In the genomic region with DNA sequence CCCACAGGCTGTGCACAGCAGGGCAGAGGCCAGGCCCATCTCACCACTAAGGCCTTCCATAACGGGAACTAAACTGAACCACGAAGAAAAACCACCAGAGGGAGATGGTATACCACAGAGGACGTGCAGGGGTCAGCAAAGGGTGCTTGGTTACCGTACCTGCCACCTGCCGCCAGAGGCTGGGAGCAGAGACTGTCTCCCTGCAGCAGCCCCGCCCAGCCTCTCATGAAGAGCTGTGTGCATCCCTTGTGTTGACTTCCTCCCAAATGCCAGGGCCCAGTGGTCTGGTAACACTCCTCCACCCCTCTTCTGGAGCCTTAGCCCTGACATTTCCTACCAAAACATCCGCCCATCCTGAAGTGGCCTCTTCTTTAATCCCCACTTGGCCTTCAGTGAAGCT, we compare ENCODE assay signal across 8 mouse cellular contexts. TPM values are rescaled to one million over a fixed set of nuclear protein-coding genes. Genes with fewer than 3 reads are reported as not detected.
DNase-seq lines count a peak whose midpoint lies in the region; ATAC-seq and TF ChIP-seq lines count a peak whose summit lies in the region.

No protein-coding gene starts in this region.

- H3K79me2 ChIP-seq in liver, adult 2 months (ENCODE audit: control insufficient read depth, insufficient read depth, low read length), result peaks cover 50% of the 10 kb centered on the region

- no peak; the same call in 1 of the 2 replicates for TF ChIP-seq CTCF in liver, adult 2 months (IDR thresholded peaks at IDR 0.05; ENCODE audit: low read depth, low read length)

- no peak for ATAC-seq in liver, embryonic 11.5 days (replicated peaks; ENCODE audit: low FRiP score)
- no peak for ATAC-seq in embryonic facial prominence, embryonic 11.5 days (replicated peaks; ENCODE audit: insufficient number of reproducible peaks, low FRiP score, low TSS enrichment, low read depth)
- no peak for ATAC-seq in hindbrain, embryonic 13.5 days (ENCODE audit: low FRiP score)
- no peak for ATAC-seq in midbrain, embryonic 16.5 days
- no peak for ATAC-seq in erythroid progenitor cell, adult 5-6 weeks (replicated peaks; ENCODE audit: low FRiP score, poor library complexity, severe bottlenecking)

- peaks cover 57% of the 10 kb centered on the region for H3K4me1 ChIP-seq in liver, adult 2 months (ENCODE audit: control insufficient read depth, insufficient read depth, low read length)
- H3K4me1 ChIP-seq in liver, embryonic 11.5 days (replicated peaks; ENCODE audit: control insufficient read depth, insufficient read depth, low read length), result peaks cover 48% of the 10 kb centered on the region
- peaks cover 13% of the 10 kb centered on the region for H3K4me1 ChIP-seq in embryonic facial prominence, embryonic 11.5 days (ENCODE audit: control insufficient read depth, insufficient read depth, low read length)
- peaks cover 92% of the 10 kb centered on the region for H3K4me1 ChIP-seq in hindbrain, embryonic 13.5 days (replicated peaks)
- peaks cover 67% of the 10 kb centered on the region for H3K4me1 ChIP-seq in midbrain, embryonic 16.5 days (ENCODE audit: control insufficient read depth, insufficient read depth, low read length)

- WGBS in liver, adult 2 months, result 49% methylated on average over 7 of the region's 7 CpGs
- 47% methylated on average over 7 of the region's 7 CpGs for WGBS in liver, embryonic 11.5 days
- WGBS in embryonic facial prominence, embryonic 11.5 days, result 41% methylated on average over 7 of the region's 7 CpGs
- 55% methylated on average over 7 of the region's 7 CpGs for WGBS in hindbrain, embryonic 13.5 days
- WGBS in midbrain, embryonic 16.5 days, result 33% methylated on average over 7 of the region's 7 CpGs

- no peak overlapping the region for H3K4me3 ChIP-seq in liver, adult 2 months (ENCODE audit: insufficient read depth, low read depth, low read length)
- no peak overlapping the region for H3K4me3 ChIP-seq in liver, embryonic 11.5 days (ENCODE audit: low read depth, low read length)
- no peak overlapping the region for H3K4me3 ChIP-seq in embryonic facial prominence, embryonic 11.5 days (ENCODE audit: low read depth, low read length)
- H3K4me3 ChIP-seq in hindbrain, embryonic 13.5 days, result no peak overlapping the region
- H3K4me3 ChIP-seq in midbrain, embryonic 16.5 days (ENCODE audit: low read depth, low read length), result no peak overlapping the region

- no peak for DNase-seq in liver, adult 2 months (ENCODE audit: extremely low read depth, low read depth, low spot score)
- no peak for DNase-seq in liver, embryonic 11.5 days (ENCODE audit: low spot score)
- DNase-seq in embryonic facial prominence, embryonic 11.5 days (ENCODE audit: low spot score), result no peak
- no peak for DNase-seq in retina, embryonic 14.5 days (ENCODE audit: low spot score)
- no peak for DNase-seq in thymus, postnatal 25 days

- H3K9ac ChIP-seq in liver, adult 2 months (ENCODE audit: low read depth, low read length), result peak overlapping the region; percentile 27; the same call in 1 of the 2 replicates
- H3K9ac ChIP-seq in liver, embryonic 11.5 days (ENCODE audit: low read depth, low read length), result no peak overlapping the region
- peak overlapping the region; percentile 14; the same call in 1 of the 2 replicates for H3K9ac ChIP-seq in embryonic facial prominence, embryonic 11.5 days (replicated peaks; ENCODE audit: low read length)
- peak overlapping the region; percentile 98 for H3K9ac ChIP-seq in hindbrain, embryonic 13.5 days
- peak overlapping the region; percentile 18; the same call in 1 of the 2 replicates for H3K9ac ChIP-seq in midbrain, embryonic 16.5 days (ENCODE audit: low read depth, low read length)

- H3K9me3 ChIP-seq in liver, embryonic 11.5 days (ENCODE audit: control insufficient read depth, low read length), result no peaks in the 10 kb centered on the region
- H3K9me3 ChIP-seq in embryonic facial prominence, embryonic 11.5 days (replicated peaks; ENCODE audit: control insufficient read depth, low read length), result no peaks in the 10 kb centered on the region
- H3K9me3 ChIP-seq in hindbrain, embryonic 13.5 days, result no peaks in the 10 kb centered on the region
- H3K9me3 ChIP-seq in midbrain, embryonic 16.5 days (replicated peaks; ENCODE audit: control insufficient read depth, low read length, poor library complexity, severe bottlenecking), result no peaks in the 10 kb centered on the region

- TF ChIP-seq POLR2A in liver, adult 2 months (IDR thresholded peaks at IDR 0.05; ENCODE audit: extremely low read depth, insufficient read depth, low read length), result no peak

- no peaks in the 10 kb centered on the region for H3K36me3 ChIP-seq in liver, adult 2 months (ENCODE audit: control insufficient read depth, insufficient read depth, low read length)
- no peaks in the 10 kb centered on the region for H3K36me3 ChIP-seq in liver, embryonic 11.5 days (ENCODE audit: control insufficient read depth, insufficient read depth, low read length)
- H3K36me3 ChIP-seq in embryonic facial prominence, embryonic 11.5 days (replicated peaks; ENCODE audit: control insufficient read depth, insufficient read depth, low read depth, low read length), result no peaks in the 10 kb centered on the region; the same call in 1 of the 2 replicates
- no peaks in the 10 kb centered on the region for H3K36me3 ChIP-seq in hindbrain, embryonic 13.5 days
- no peaks in the 10 kb centered on the region for H3K36me3 ChIP-seq in midbrain, embryonic 16.5 days (ENCODE audit: control insufficient read depth, insufficient read depth, low read length)

- peak overlapping the region; percentile 98 for H3K27ac ChIP-seq in liver, adult 2 months (replicated peaks; ENCODE audit: insufficient read depth, low read depth, low read length)
- no peak overlapping the region for H3K27ac ChIP-seq in liver, embryonic 11.5 days (ENCODE audit: low read depth, low read length)
- no peak overlapping the region for H3K27ac ChIP-seq in embryonic facial prominence, embryonic 11.5 days (replicated peaks; ENCODE audit: low read depth, low read length)
- peak overlapping the region; percentile 66 for H3K27ac ChIP-seq in hindbrain, embryonic 13.5 days
- no peak overlapping the region for H3K27ac ChIP-seq in midbrain, embryonic 16.5 days (ENCODE audit: low read length)

- no peak overlapping the region for H3K4me2 ChIP-seq in liver, embryonic 11.5 days
- no peak overlapping the region for H3K4me2 ChIP-seq in embryonic facial prominence, embryonic 11.5 days (ENCODE audit: low read depth, low read length)
- H3K4me2 ChIP-seq in hindbrain, embryonic 13.5 days, result peak overlapping the region; percentile 88
- peak overlapping the region; percentile 13; the same call in 1 of the 2 replicates for H3K4me2 ChIP-seq in midbrain, embryonic 16.5 days (ENCODE audit: low read length)

- no peaks in the 10 kb centered on the region for H3K27me3 ChIP-seq in liver, adult 2 months (ENCODE audit: control insufficient read depth, insufficient read depth, low read length)
- peaks cover 30% of the 10 kb centered on the region for H3K27me3 ChIP-seq in liver, embryonic 11.5 days (replicated peaks; ENCODE audit: control insufficient read depth, insufficient read depth, low read length)
- H3K27me3 ChIP-seq in embryonic facial prominence, embryonic 11.5 days (ENCODE audit: control insufficient read depth, insufficient read depth, low read length), result no peaks in the 10 kb centered on the region
- no peaks in the 10 kb centered on the region for H3K27me3 ChIP-seq in hindbrain, embryonic 13.5 days
- no peaks in the 10 kb centered on the region for H3K27me3 ChIP-seq in midbrain, embryonic 16.5 days (ENCODE audit: control insufficient read depth, insufficient read depth, low read depth, low read length)

RNA-seq across cellular contexts. Expression of gene Bcar1, which starts 4.0 kb away (rescaled TPM):
- total RNA-seq in liver, adult 2 months (2014; rRNA removed), result 11.3 and 18.0 TPM in 2 replicates
- 41.2 and 53.2 TPM in 2 replicates for polyA plus RNA-seq in liver, adult 2 months (2012; rRNA removed)
- polyA plus RNA-seq in liver, embryonic 11.5 days (2014; fragmentation: Nextera tagmentation; extraction: Ambion mirVana), result 26.1 and 27.8 TPM in 2 replicates
- 30.9 and 36.5 TPM in 2 replicates for polyA plus RNA-seq in embryonic facial prominence, embryonic 11.5 days (2014; fragmentation: Nextera tagmentation; extraction: Ambion mirVana)
- 55.4 and 55.6 TPM in 2 replicates for polyA plus RNA-seq in hindbrain, embryonic 13.5 days (2015; fragmentation: Nextera tagmentation; extraction: Ambion mirVana)
- 41.5 and 43.3 TPM in 2 replicates for polyA plus RNA-seq in midbrain, embryonic 16.5 days (2015; fragmentation: Nextera tagmentation; extraction: Ambion mirVana)
- total RNA-seq in erythroid progenitor cell, adult 5-6 weeks (2015; ENCODE audit: low replicate concordance), result not detected in 2 replicates
- 0.64 TPM in 1 of 2 replicates, not detected in the other for total RNA-seq in erythroid progenitor cell, adult 5-6 weeks (2017; ENCODE audit: low replicate concordance)

RNA-seq across cellular contexts. Expression of gene Ctrb1, which starts 48.8 kb away (rescaled TPM):
- 50.9 and 134 TPM in 2 replicates for total RNA-seq in liver, adult 2 months (2014; rRNA removed)
- polyA plus RNA-seq in liver, adult 2 months (2012; rRNA removed), result 1.9 and 5.3 TPM in 2 replicates
- not detected in 2 replicates for polyA plus RNA-seq in liver, embryonic 11.5 days (2014; fragmentation: Nextera tagmentation; extraction: Ambion mirVana)
- not detected in 2 replicates for polyA plus RNA-seq in embryonic facial prominence, embryonic 11.5 days (2014; fragmentation: Nextera tagmentation; extraction: Ambion mirVana)
- 3.1 TPM in 1 of 2 replicates, not detected in the other for polyA plus RNA-seq in hindbrain, embryonic 13.5 days (2015; fragmentation: Nextera tagmentation; extraction: Ambion mirVana)
- not detected in 2 replicates for polyA plus RNA-seq in midbrain, embryonic 16.5 days (2015; fragmentation: Nextera tagmentation; extraction: Ambion mirVana)
- total RNA-seq in erythroid progenitor cell, adult 5-6 weeks (2015; ENCODE audit: low replicate concordance), result not detected in 2 replicates
- total RNA-seq in erythroid progenitor cell, adult 5-6 weeks (2017; ENCODE audit: low replicate concordance), result not detected in 2 replicates

Comparison
In these comparisons a context has a peak if more than half of its experiments do, and no peak if none do; other contexts are left out.
1. H3K27ac ChIP-seq: peak in liver, adult 2 months (single experiment) and hindbrain, embryonic 13.5 days (single experiment); none in liver, embryonic 11.5 days (single experiment), embryonic facial prominence, embryonic 11.5 days (single experiment) and midbrain, embryonic 16.5 days (single experiment).
2. H3K4me2 ChIP-seq: peak in hindbrain, embryonic 13.5 days (single experiment) and midbrain, embryonic 16.5 days (single experiment); none in liver, embryonic 11.5 days (single experiment) and embryonic facial prominence, embryonic 11.5 days (single experiment).